Mouse (Mus musculus) neural tube, embryonic 14.5 days (tissue): Measurements from ENCODE around the gene 1700125H20Rik. TPM values are rescaled to one million over a fixed set of nuclear protein-coding genes. Genes with fewer than 3 reads are reported as not detected.

ENCODE experiments used
- ATAC-seq: fragments of 200-750 bp; cut with Nextera tagmentation; 2 replicates; pipeline ENCODE4 v1.8.0; 2017; ENCODE audit warnings: low read depth, mild to moderate bottlenecking, moderate TSS enrichment, moderate library complexity
- H3K27ac ChIP-seq: fragments of 300-500 bp; sonication (generic); 2 replicates; pipeline ENCODE4 v1.5.1; 2014; ENCODE audit warnings: low read depth, mild to moderate bottlenecking, control low read depth, low read length, moderate library complexity, mixed read lengths
- H3K27me3 ChIP-seq: fragments of 300-500 bp; sonication (generic); 2 replicates; pipeline ENCODE4 v1.6.1; 2014; ENCODE audit warnings: low read length; ENCODE audit not compliant: control insufficient read depth, insufficient read depth
- H3K36me3 ChIP-seq: fragments of 300-500 bp; sonication (generic); 2 replicates; pipeline ENCODE4 v1.6.1; 2014; ENCODE audit warnings: low read length, mixed read lengths; ENCODE audit not compliant: control insufficient read depth, insufficient read depth
- H3K4me1 ChIP-seq: fragments of 300-500 bp; sonication (generic); 2 replicates; pipeline ENCODE4 v1.6.1; 2014; ENCODE audit warnings: low read length; ENCODE audit not compliant: control insufficient read depth, insufficient read depth
- H3K4me2 ChIP-seq: fragments of 300-500 bp; sonication (generic); 2 replicates; pipeline ENCODE4 v1.6.1; 2014; ENCODE audit warnings: mild to moderate bottlenecking, low read depth, low read length, control low read depth
- H3K4me3 ChIP-seq: fragments of 300-500 bp; sonication (generic); 2 replicates; pipeline ENCODE4 v1.5.1; 2014; ENCODE audit warnings: low read depth, low read length, control low read depth, mixed read lengths
- H3K9ac ChIP-seq: fragments of 300-500 bp; sonication (generic); replicated peaks from 2 replicates; pipeline ENCODE4 v1.6.1; 2014; ENCODE audit warnings: low read depth, mild to moderate bottlenecking, control low read depth, low read length, mixed read lengths
- H3K9me3 ChIP-seq: fragments of 300-500 bp; sonication (generic); 2 replicates; pipeline ENCODE4 v1.6.1; 2016; ENCODE audit warnings: low read length; ENCODE audit not compliant: control insufficient read depth
- WGBS: fragments of 180-500 bp; shearing (Covaris S2); extraction: QIAGEN DNeasy Blood & Tissue Kit; methylation state at CpG from one replicate; pipeline ENCODE4 v1.1.7; 2014; 5-methylcytosine and 5-hydroxymethylcytosine counted together
- polyA plus RNA-seq: library from polyadenylated mRNA; unstranded; fragments of >200 nt; fragmentation: Nextera tagmentation; extraction: Ambion mirVana; gene quantifications from 2 replicates; pipeline ENCODE4 v1.2.1, GENCODE M21; 2014

The 1700125H20Rik gene
- 1.2 and 1.3 TPM in 2 replicates for polyA plus RNA-seq

DNA sequence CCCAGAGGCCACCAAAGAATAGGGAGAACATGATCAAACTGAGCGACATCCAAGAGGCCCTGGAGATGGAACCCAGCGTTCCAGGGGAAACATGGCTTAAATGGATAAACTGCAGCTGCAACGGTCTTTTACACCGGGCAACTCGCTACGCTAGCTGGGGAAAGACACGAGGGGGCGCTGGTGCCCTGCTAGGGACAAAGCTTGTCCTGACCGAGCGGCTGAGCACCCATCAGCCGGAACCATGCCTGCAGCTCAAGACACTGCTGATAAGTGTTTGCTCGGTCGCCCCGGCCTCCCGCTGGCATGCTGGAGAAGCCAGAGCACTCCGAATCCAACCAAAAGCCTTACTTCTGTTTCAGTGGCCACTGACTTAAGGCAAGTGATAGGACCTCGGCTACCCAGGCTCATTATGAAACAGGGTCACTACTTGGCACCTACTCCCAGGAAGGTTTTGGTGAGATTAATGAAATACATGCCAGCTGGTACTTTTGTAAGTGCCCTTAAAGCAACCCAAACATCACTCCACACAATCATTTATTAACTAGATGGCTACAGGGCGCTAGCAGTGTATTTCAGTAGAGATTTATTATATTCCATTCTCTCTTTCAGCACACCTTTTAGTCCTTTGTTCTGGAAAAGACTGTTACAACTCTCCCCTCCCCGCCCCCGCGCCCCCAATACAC is at the start of gene 1700125H20Rik:
Gene 1700125H20Rik, plus strand, starts transcription at position 347 of the 683 bp plus-strand sequence.
- no peak within 1 kb of the TSS for H3K27ac ChIP-seq
- no peaks in the 10 kb centered on the region for H3K9me3 ChIP-seq
- no peak within 1 kb of the TSS; the same call in 1 of the 2 replicates for H3K9ac ChIP-seq
- H3K4me2 ChIP-seq: peak within 1 kb of the TSS; percentile 58
- no peaks in the 10 kb centered on the region; the same call in 1 of the 2 replicates for H3K4me1 ChIP-seq
- 8% methylated on average over 21 of the region's 21 CpGs for WGBS
- H3K27me3 ChIP-seq: no peaks in the 10 kb centered on the region
- peak within 1 kb of the TSS; percentile 25 for H3K4me3 ChIP-seq
- peak; percentile 88 for ATAC-seq
- no peaks in the 10 kb centered on the region for H3K36me3 ChIP-seq

DNA sequence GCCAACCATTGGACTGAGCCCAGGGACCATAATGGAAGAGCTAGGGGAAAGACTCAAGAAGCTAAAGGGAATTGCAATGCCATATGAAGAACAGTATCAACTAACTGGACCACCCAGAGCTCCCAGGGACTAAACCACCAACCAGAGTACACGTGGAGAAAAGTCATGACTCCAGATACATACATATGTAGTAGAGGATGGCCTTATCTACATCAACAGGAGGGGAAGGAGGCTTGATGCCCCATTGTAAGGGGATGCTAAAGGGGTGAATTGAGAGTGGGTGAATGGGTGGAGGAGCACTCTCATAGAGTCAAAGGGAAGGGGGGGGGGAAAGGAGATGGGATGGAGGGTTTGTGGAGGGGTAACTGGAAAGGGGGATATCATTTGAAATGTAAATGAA is 48.1 kb upstream of the 1700125H20Rik start:
- Histone ChIP-seq H3K9me3 (no peaks in the 10 kb centered on the region), H3K4me2 (no peak overlapping the region), H3K36me3 (no peaks in the 10 kb centered on the region), H3K4me1 (no peaks in the 10 kb centered on the region), H3K27ac (no peak overlapping the region), H3K27me3 (no peaks in the 10 kb centered on the region), H3K4me3 (no peak overlapping the region), H3K9ac (no peak overlapping the region)
- ATAC-seq: no peak
- WGBS: 73% methylated on average over 1 of the region's 1 CpGs

GRCm38 (mm10) chr11:85123267-85123992 is 46.8 kb upstream of the 1700125H20Rik start:
- H3K27ac ChIP-seq: no peak overlapping the region
- no peaks in the 10 kb centered on the region for H3K27me3 ChIP-seq
- no peaks in the 10 kb centered on the region for H3K9me3 ChIP-seq
- 94% methylated on average over 3 of the region's 3 CpGs for WGBS
- H3K4me2 ChIP-seq: no peak overlapping the region
- ATAC-seq: no peak
- H3K4me1 ChIP-seq: no peaks in the 10 kb centered on the region
- no peak overlapping the region for H3K9ac ChIP-seq
- no peak overlapping the region for H3K4me3 ChIP-seq
- no peaks in the 10 kb centered on the region for H3K36me3 ChIP-seq

DNA sequence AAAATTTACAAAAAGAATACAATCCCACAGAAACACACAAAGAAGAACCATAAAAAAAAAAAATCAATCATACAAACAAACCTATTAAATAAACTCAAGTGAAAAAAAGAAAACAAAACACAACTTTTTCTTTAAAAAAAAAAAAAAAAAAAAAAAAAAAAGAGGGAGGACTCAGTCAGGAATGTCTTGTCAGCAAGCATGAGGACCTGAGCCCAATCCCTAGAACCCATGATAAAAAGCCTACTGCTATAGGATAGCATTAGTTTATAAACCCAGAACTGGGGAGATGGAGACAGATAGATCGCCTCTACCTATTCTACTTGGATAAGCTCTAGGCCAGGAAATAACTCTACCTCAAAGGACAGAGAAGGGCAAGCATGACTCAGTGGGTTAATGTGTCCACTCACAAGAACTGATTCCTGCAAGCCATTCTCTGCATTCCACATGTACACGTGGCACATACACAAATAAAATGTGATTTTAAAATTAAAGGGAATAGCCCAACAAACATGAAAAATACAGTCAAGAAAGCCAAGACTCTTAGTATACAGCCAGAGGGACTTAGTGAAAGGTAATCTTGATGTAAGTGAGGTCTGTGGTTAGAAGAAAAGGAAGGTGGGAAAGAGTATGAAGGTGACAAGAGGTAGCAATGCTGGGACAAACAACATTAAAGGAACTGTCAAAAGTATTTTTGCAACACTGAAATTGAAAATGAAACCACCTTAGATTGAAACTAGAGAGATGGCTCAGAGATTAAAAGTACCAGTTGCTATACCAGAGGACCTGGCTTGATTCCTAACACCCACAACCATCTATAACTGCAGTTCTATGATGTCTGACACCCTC is 43.7 kb upstream of the 1700125H20Rik start:
- 98% methylated on average over 2 of the region's 2 CpGs for WGBS
- H3K4me3 ChIP-seq: no peak overlapping the region
- H3K4me2 ChIP-seq: no peak overlapping the region
- no peak for ATAC-seq
- H3K9me3 ChIP-seq: no peaks in the 10 kb centered on the region
- no peak overlapping the region for H3K27ac ChIP-seq
- H3K4me1 ChIP-seq: no peaks in the 10 kb centered on the region
- H3K9ac ChIP-seq: no peak overlapping the region
- H3K36me3 ChIP-seq: no peaks in the 10 kb centered on the region
- no peaks in the 10 kb centered on the region for H3K27me3 ChIP-seq

GRCm38 (mm10) chr11:85128883-85129282 is 41.3 kb upstream of the 1700125H20Rik start:
- no peak for ATAC-seq
- 90% methylated on average over 1 of the region's 1 CpGs for WGBS
- H3K4me2 ChIP-seq: no peak overlapping the region
- H3K9ac ChIP-seq: no peak overlapping the region
- no peaks in the 10 kb centered on the region for H3K4me1 ChIP-seq
- H3K4me3 ChIP-seq: no peak overlapping the region
- no peaks in the 10 kb centered on the region for H3K9me3 ChIP-seq
- H3K27ac ChIP-seq: no peak overlapping the region
- H3K27me3 ChIP-seq: no peaks in the 10 kb centered on the region
- no peaks in the 10 kb centered on the region for H3K36me3 ChIP-seq

DNA sequence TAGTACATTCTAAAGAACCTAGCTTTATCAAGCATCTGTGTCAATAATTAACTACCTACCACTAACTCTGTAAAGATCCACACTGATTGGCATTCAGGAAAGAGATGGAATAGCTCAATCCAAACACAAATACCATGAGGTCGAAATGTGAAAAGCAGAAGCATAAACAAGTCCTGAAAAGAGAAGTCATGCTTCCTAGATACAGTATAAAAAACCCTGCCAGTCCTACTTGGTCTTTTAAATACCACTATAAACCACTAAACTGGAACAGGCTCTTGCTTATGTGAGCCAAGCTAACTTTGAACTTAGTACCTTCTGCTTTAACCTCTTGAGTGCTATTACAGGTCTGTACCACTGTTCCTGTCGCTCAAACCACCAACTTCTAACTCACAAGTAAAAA is 38.7 kb upstream of the 1700125H20Rik start:
- Histone ChIP-seq H3K9me3 (no peaks in the 10 kb centered on the region), H3K4me3 (no peak overlapping the region), H3K27me3 (no peaks in the 10 kb centered on the region), H3K9ac (no peak overlapping the region), H3K27ac (no peak overlapping the region), H3K4me2 (no peak overlapping the region), H3K4me1 (no peaks in the 10 kb centered on the region), H3K36me3 (no peaks in the 10 kb centered on the region)
- no peak for ATAC-seq
- 74% methylated on average over 2 of the region's 2 CpGs for WGBS

DNA sequence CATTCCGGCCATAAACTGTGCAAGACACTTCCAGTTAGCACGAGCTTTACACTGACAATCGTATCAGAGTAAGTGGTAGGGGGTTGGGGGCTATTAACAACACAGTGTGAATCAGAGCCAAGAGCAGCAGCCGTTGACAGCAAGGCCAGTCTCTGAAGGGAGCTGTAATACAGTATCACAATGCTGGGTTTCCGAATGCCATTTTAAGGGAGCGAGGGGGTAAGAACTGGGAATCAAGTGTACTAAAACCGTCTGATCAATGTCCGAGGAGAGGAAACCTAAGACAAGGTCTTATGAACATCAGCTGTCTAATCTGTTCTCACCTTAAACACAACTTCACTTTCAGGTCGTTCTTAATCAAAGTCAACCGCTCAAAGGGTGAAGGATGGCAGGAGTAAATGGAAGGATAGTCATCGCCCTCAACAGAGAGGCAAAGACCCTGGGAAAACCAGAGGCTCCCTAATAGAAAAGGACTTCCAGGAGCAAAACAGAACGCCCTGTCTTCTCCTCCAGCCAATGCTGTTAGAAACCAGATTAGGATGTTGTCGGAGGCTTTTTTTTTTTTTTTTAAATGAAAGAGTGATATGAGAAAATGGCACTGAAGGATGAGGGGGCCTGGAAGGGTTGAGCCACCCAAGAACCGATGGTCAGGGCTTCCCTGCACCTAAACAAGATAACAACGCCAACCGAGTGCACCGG is 31.3 kb upstream of the 1700125H20Rik start:
- Histone ChIP-seq H3K4me1 (0 out of 2 replicates have a peak, but pooled peaks cover 6% of the 10 kb centered on the region), H3K9ac (peak overlapping the region; percentile 80), H3K4me2 (peak overlapping the region; percentile 75), H3K36me3 (no peaks in the 10 kb centered on the region), H3K27ac (peak overlapping the region; percentile 86), H3K9me3 (no peaks in the 10 kb centered on the region), H3K27me3 (no peaks in the 10 kb centered on the region), H3K4me3 (peak overlapping the region; percentile 77)
- ATAC-seq: no peak; the same call in 1 of the 2 replicates
- WGBS: under 1% methylated on average over 17 of the region's 17 CpGs
